Mouse (Mus musculus): ENCODE data around the gene Car7.

GRCm38 (mm10) chr8:104565457-104565798 lies 30.9 kb downstream of the Car7 start:
- no peak for TF ChIP-seq TAL1 (IDR thresholded peaks at IDR 0.05; ENCODE audit: low read length)
- no peak for TF ChIP-seq GATA1 (IDR thresholded peaks at IDR 0.05; ENCODE audit: low read length)
